Mouse (Mus musculus): ENCODE results near the gene Prf1. TPM values are rescaled to one million over a fixed set of nuclear protein-coding genes. Genes with fewer than 3 reads are reported as not detected.

Prf1 gene
- polyA plus RNA-seq, 1 experiment from 2014 or later: not detected

DNA sequence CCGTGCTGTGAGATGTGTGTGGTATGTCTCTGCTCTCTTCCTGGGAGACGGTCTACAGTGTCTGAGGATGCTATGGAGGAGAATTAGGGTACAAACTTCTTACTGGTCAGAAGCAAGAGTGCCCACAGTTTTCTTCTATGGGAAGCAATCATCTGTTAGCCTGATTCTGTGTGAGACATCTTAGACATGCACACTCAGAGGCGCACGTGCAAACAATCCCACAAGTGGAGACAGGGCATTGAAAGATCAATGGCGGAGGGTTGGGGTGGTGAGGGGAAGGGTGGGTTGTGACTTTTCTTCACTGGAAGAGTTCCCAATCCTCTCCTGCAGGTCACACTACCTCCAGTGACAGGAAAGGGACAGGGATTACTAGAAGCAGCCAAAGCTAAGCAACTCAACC is 25.0 kb upstream of the Prf1 start:
- peak overlapping the region; percentile 77 for H3K27ac ChIP-seq (replicated peaks)
- H3K4me2 ChIP-seq (replicated peaks): peak overlapping the region; percentile 85
- 30% methylated on average over 5 of the region's 5 CpGs for WGBS
- no peaks in the 10 kb centered on the region for H3K27me3 ChIP-seq
- ATAC-seq (ENCODE audit: insufficient number of reproducible peaks, low FRiP score, low TSS enrichment, low read depth): no peak
- peak overlapping the region; percentile 60 for H3K9ac ChIP-seq
- H3K4me1 ChIP-seq: peaks cover 42% of the 10 kb centered on the region
- H3K36me3 ChIP-seq: no peaks in the 10 kb centered on the region
- H3K4me3 ChIP-seq (replicated peaks): peak overlapping the region; percentile 58
- no peaks in the 10 kb centered on the region for H3K9me3 ChIP-seq (replicated peaks)

DNA sequence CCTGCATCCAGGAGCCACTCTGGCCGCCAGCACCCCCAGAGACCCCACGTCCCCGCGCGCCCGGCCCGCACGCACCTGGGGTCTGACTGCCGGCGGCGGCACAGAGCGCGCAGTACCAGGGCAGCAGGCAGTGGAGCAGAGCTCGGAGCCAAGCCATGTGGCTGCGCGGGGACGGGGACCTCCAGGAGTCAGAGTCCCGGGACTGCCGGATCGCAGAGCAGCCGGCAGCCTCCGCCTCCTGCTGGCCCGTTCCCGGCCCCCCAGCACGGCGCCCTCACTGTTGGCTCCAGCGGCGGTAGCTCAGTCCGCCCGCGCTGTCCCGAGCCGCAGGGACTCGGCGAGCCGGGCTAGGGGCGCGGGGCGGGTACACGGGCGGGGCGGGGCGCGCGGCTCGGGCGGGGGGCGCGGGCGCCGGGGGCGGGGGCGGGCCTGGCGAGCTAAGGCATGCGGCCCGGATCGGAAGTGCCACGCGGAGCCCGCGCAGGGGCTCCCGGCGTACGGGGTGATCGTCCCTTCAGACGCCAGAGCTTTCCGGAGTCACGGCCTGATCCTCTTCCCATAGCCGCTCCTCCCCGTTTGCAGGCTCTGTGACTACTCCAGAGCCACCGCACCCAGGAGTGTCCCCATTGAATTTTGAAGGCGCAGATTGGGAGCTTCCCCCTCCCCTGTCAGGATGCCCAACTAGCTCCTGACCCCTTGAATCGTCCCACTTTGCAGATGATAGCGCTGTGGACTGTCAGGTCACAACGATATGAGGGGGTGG is 24.4 kb upstream of the Prf1 start, which contains the start of gene Adamts14:
Gene Adamts14, minus strand, starts transcription at position 358 of the 763 bp plus-strand sequence.
- Histone ChIP-seq H3K4me3 (replicated peaks) (peak within 1 kb of the TSS; percentile 58), H3K4me2 (replicated peaks) (peak within 1 kb of the TSS; percentile 85), H3K27me3 (no peaks in the 10 kb centered on the region), H3K4me1 (peaks cover 47% of the 10 kb centered on the region), H3K36me3 (no peaks in the 10 kb centered on the region), H3K9ac (peak within 1 kb of the TSS; percentile 60), H3K9me3 (replicated peaks) (no peaks in the 10 kb centered on the region), H3K27ac (replicated peaks) (peak within 1 kb of the TSS; percentile 77)
- ATAC-seq (ENCODE audit: insufficient number of reproducible peaks, low FRiP score, low TSS enrichment, low read depth): peak; percentile 76
- under 1% methylated on average over 65 of the region's 75 CpGs for WGBS

DNA sequence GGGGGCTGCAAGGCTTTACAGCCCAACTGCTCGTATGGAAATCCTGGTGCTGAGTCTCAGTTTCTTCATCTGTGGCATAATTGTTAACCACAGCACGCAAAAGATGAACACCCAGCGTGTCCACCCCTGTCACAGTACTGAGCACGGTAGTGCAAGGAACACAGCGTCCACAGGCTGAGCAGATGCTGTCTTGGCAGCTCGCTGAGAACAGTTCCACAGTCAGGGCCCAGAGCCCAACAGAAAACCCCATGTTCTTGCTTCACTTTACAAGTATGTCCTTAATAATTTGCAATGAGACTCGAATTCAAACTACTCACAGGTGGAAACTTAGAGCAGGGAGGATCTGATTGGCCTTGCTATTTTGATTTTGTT is 23.8 kb upstream of the Prf1 start:
- 33% methylated on average over 7 of the region's 7 CpGs for WGBS
- no peaks in the 10 kb centered on the region for H3K36me3 ChIP-seq
- H3K9me3 ChIP-seq (replicated peaks): no peaks in the 10 kb centered on the region
- ATAC-seq (ENCODE audit: insufficient number of reproducible peaks, low FRiP score, low TSS enrichment, low read depth): no peak
- peaks cover 47% of the 10 kb centered on the region for H3K4me1 ChIP-seq
- H3K27ac ChIP-seq (replicated peaks): peak overlapping the region; percentile 77
- H3K27me3 ChIP-seq: no peaks in the 10 kb centered on the region
- H3K4me2 ChIP-seq (replicated peaks): peak overlapping the region; percentile 85
- no peak overlapping the region for H3K9ac ChIP-seq
- peak overlapping the region; percentile 58 for H3K4me3 ChIP-seq (replicated peaks)

DNA sequence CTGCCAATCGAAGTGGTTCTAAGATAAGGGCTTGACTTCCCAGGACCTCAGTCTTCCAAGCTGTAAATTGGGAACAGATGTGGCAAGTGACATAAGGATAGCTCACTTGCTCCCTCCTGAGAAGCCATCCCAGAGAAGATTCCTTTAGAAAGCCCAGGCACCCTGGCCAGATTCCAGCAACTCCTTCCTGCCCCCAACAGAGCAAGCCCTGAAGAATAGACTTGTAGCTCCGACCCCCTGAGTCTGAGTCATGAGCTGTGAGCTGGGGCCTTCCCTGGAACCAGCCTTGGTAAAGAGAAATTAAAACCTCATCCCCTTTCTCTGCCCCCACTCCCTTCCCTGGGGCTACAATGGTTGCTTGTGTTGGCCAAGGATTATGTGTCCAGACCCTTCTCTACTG is 23.1 kb upstream of the Prf1 start:
- H3K9me3 ChIP-seq (replicated peaks): no peaks in the 10 kb centered on the region
- no peak overlapping the region for H3K4me3 ChIP-seq (replicated peaks)
- no peak overlapping the region for H3K9ac ChIP-seq
- ATAC-seq (ENCODE audit: insufficient number of reproducible peaks, low FRiP score, low TSS enrichment, low read depth): no peak
- no peaks in the 10 kb centered on the region for H3K36me3 ChIP-seq
- H3K4me2 ChIP-seq (replicated peaks): no peak overlapping the region
- peaks cover 47% of the 10 kb centered on the region for H3K4me1 ChIP-seq
- 36% methylated on average over 2 of the region's 2 CpGs for WGBS
- no peak overlapping the region for H3K27ac ChIP-seq (replicated peaks)
- H3K27me3 ChIP-seq: no peaks in the 10 kb centered on the region

DNA sequence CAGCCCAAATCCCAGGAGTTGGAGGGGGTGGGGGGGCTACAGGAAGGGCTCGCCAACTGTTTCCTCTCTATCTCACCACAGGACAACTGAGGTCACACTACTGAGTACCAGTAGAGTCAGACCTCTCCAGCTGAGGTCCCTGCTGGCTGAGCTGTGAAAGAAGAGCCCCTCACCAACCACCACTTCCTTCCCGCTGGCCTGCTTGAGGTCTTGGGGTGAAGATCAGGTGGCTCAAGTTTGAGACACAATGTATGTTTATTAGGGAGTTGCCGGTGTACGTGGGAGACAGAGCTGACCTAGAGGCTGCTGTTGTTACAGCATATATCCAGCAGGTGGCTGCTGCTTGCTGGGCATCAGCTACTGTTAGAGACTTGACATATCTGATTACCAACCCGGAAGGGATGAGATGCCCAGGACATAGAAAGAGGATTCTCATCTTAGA is 21.9 kb upstream of the Prf1 start:
- no peak overlapping the region for H3K4me3 ChIP-seq (replicated peaks)
- no peak overlapping the region for H3K27ac ChIP-seq (replicated peaks)
- no peak overlapping the region for H3K9ac ChIP-seq
- no peaks in the 10 kb centered on the region for H3K27me3 ChIP-seq
- no peak overlapping the region for H3K4me2 ChIP-seq (replicated peaks)
- peaks cover 47% of the 10 kb centered on the region for H3K4me1 ChIP-seq
- no peak for ATAC-seq (ENCODE audit: insufficient number of reproducible peaks, low FRiP score, low TSS enrichment, low read depth)
- no peaks in the 10 kb centered on the region for H3K9me3 ChIP-seq (replicated peaks)
- no peaks in the 10 kb centered on the region for H3K36me3 ChIP-seq
- 5% methylated on average over 5 of the region's 5 CpGs for WGBS

DNA sequence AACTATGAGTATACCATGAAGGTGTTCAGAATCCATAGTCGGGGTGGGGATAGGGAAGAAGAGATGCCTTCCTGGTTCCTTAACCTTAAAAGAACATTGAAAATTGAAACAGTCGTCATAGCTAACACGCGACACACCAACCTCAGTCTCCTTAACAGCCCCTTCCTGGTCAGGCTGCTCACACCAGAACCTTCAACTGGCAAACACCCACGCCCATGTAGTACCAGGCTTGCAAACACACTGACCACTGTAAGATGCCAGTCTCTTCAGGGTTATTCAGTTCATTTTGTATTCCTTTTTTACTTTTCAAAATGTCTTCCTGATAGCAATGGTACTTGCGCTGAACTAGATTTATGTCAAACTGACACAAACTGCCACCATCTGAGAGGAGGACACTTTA is 20.6 kb upstream of the Prf1 start:
- Histone ChIP-seq H3K4me1 (peaks cover 43% of the 10 kb centered on the region), H3K4me2 (replicated peaks) (no peak overlapping the region), H3K27ac (replicated peaks) (no peak overlapping the region), H3K36me3 (no peaks in the 10 kb centered on the region), H3K9me3 (replicated peaks) (no peaks in the 10 kb centered on the region), H3K27me3 (no peaks in the 10 kb centered on the region), H3K9ac (no peak overlapping the region), H3K4me3 (replicated peaks) (no peak overlapping the region)
- 87% methylated on average over 6 of the region's 6 CpGs for WGBS
- no peak for ATAC-seq (ENCODE audit: insufficient number of reproducible peaks, low FRiP score, low TSS enrichment, low read depth)

DNA sequence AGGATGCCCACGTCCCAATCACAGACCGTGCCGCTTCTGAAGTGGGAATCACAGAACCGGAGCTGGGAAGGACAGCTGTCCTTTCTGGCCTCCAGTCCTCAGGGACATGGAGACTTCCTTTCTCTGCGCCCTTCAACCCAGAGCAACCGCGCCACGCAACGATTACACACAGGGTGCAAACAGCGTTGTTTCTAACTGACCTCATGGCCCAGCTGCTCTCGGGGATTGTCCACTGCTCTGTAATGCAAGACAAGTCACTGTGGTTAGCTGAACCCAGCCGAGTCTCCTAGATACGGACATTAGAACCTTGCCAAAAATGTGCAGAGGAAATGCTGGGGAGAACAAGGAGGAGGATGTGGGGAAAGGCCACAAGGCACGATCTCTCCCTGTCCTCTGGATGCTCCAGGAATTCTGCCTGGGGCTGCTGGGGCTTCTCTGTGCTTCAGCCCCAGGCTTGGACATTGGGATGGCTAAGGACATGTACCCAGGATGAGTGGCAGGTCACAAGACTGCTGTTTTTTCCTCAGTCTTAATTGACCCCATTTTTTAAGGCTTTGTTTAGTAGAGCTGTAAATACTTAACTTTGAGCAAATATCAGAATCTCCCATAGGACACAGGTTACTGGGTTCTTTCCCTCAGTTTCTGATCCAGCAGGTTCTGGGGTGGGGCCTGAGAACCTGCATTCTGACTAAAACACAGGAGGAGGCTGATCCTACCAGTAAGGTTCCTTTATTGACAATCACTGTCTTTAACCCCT is 19.5 kb upstream of the Prf1 start:
- H3K36me3 ChIP-seq: no peaks in the 10 kb centered on the region
- ATAC-seq (ENCODE audit: insufficient number of reproducible peaks, low FRiP score, low TSS enrichment, low read depth): no peak
- peaks cover 34% of the 10 kb centered on the region for H3K4me1 ChIP-seq
- WGBS: 53% methylated on average over 14 of the region's 14 CpGs
- H3K4me2 ChIP-seq (replicated peaks): no peak overlapping the region
- no peak overlapping the region for H3K27ac ChIP-seq (replicated peaks)
- H3K27me3 ChIP-seq: no peaks in the 10 kb centered on the region
- no peak overlapping the region for H3K4me3 ChIP-seq (replicated peaks)
- H3K9me3 ChIP-seq (replicated peaks): no peaks in the 10 kb centered on the region
- no peak overlapping the region for H3K9ac ChIP-seq

DNA sequence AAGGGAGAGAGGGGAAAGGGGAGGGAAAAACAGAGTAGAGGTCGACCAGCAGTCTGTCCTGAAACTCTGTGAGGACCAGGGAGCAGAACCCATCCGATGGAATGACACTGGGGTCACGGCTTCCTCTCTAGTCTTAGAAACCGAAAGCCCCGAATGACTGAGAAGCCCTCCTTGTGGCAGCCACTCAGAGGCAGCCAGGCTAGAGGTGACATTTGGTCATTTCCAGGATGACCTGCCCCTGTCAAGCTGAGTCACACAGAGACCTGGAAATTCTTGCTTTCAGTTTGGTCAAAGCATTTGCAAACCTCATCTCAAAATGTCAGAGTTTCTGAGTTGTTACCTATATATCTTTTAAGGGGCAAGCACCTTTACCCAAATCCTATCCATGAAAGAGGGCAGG is 16.5 kb upstream of the Prf1 start:
- H3K27me3 ChIP-seq: no peaks in the 10 kb centered on the region
- no peak overlapping the region for H3K9ac ChIP-seq
- H3K4me2 ChIP-seq (replicated peaks): no peak overlapping the region
- WGBS: 76% methylated on average over 5 of the region's 5 CpGs
- no peak overlapping the region for H3K4me3 ChIP-seq (replicated peaks)
- H3K36me3 ChIP-seq: no peaks in the 10 kb centered on the region
- H3K9me3 ChIP-seq (replicated peaks): no peaks in the 10 kb centered on the region
- ATAC-seq (ENCODE audit: insufficient number of reproducible peaks, low FRiP score, low TSS enrichment, low read depth): no peak
- H3K4me1 ChIP-seq: peaks cover 10% of the 10 kb centered on the region; the same call in 1 of the 2 replicates
- no peak overlapping the region for H3K27ac ChIP-seq (replicated peaks)

DNA sequence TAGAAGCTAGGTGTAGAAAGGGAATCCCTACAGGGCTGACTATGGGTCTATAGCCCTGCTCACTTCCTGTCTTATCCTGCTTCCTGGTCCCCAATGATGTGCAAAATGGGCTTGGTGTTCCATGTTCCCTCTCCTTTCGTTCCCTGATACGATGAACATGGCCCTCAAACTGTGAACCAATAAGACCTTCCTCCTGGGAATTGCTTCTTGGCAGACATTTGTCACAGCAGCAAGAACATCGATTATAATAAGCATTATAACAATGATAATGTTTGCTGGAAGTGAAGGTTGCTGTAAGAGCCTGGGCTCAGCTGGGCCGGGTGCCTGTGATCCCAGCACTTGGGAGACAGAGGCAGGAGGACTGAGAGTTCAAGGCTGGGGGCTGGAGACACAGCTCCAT is 13.3 kb upstream of the Prf1 start:
- peaks cover 14% of the 10 kb centered on the region; the same call in 1 of the 2 replicates for H3K4me1 ChIP-seq
- no peak overlapping the region for H3K27ac ChIP-seq (replicated peaks)
- H3K4me2 ChIP-seq (replicated peaks): no peak overlapping the region
- H3K36me3 ChIP-seq: no peaks in the 10 kb centered on the region
- no peak overlapping the region for H3K4me3 ChIP-seq (replicated peaks)
- H3K9ac ChIP-seq: no peak overlapping the region
- no peak for ATAC-seq (ENCODE audit: insufficient number of reproducible peaks, low FRiP score, low TSS enrichment, low read depth)
- H3K9me3 ChIP-seq (replicated peaks): no peaks in the 10 kb centered on the region
- WGBS: 84% methylated on average over 4 of the region's 4 CpGs
- no peaks in the 10 kb centered on the region for H3K27me3 ChIP-seq

DNA sequence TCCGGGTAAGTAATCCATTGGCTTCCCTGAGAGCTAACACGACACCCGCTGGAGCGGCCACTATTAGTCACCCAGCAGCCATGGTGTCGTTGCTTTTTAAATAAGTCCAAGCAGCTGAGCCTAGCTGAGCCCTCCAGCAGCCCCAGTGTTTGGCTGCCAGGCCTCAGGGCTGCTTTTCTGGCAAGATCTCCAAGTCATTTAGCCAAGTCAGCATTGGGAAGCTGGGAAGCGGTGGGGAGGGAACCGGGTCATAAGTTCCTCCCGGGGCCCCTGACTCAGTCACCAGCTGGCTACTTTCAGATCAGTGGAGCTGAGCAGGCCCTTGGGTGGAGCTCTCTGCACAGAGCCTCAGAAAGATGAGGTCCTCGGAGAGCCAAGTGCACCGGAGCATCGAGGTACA is 12.4 kb upstream of the Prf1 start:
- H3K27me3 ChIP-seq: no peaks in the 10 kb centered on the region
- no peaks in the 10 kb centered on the region for H3K36me3 ChIP-seq
- no peak overlapping the region for H3K4me2 ChIP-seq (replicated peaks)
- no peak for ATAC-seq (ENCODE audit: insufficient number of reproducible peaks, low FRiP score, low TSS enrichment, low read depth)
- no peaks in the 10 kb centered on the region for H3K9me3 ChIP-seq (replicated peaks)
- WGBS: 71% methylated on average over 11 of the region's 11 CpGs
- H3K27ac ChIP-seq (replicated peaks): no peak overlapping the region
- H3K4me1 ChIP-seq: peaks cover 14% of the 10 kb centered on the region; the same call in 1 of the 2 replicates
- H3K4me3 ChIP-seq (replicated peaks): no peak overlapping the region
- no peak overlapping the region for H3K9ac ChIP-seq

DNA sequence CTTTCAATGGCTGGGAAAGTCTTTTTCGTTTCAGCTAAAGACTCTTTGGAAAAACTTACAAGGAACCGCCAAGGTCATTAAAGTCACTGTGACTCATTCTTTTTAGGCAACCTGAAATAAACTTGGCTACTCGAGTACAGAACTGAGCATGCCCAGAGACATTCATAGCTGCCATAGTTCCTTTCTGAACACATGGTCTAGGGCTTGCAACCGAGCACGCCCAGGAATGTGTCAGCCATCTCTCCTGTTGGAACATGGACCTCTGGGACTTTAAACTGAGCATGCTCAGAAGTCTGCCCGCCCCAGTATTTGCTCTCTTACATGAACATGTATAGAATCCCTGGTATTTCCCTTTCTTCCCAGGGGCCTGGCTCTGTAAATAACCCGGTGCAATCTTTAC is 11.4 kb upstream of the Prf1 start:
- Histone ChIP-seq H3K4me3 (replicated peaks) (no peak overlapping the region), H3K9me3 (replicated peaks) (no peaks in the 10 kb centered on the region), H3K4me1 (peaks cover 14% of the 10 kb centered on the region; the same call in 1 of the 2 replicates), H3K27ac (replicated peaks) (no peak overlapping the region), H3K36me3 (no peaks in the 10 kb centered on the region), H3K4me2 (replicated peaks) (no peak overlapping the region), H3K27me3 (no peaks in the 10 kb centered on the region), H3K9ac (no peak overlapping the region)
- 0 out of 2 replicates have a peak, but pooled peaks have one; percentile 49 for ATAC-seq (ENCODE audit: insufficient number of reproducible peaks, low FRiP score, low TSS enrichment, low read depth)
- WGBS: 40% methylated on average over 7 of the region's 7 CpGs
